Mouse (Mus musculus): ENCODE results near the gene Pdcl2.

The Pdcl2 gene

DNA sequence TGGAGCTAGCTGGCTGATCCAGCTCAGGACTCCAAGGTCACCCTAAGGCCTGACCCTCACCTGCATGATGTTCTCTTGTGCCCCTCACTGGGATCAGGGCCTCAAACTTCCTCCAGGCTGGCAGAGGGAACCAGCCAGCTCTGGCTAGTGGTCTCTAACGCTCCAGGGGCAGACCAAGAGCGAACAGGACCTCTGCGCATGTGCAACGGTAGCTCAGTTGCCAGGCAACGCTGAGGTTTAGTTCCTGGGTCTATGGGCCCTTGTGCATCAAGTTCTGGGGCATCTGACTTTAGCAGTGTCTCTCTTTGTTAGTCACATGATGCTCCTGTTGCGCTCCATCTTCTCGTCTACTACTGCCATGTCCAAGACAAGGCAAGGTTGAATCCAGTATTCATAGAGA is at the start of gene Pdcl2:
Gene Pdcl2, minus strand, starts transcription at position 204 of the 400 bp plus-strand sequence.
- TF ChIP-seq GATA4 (IDR thresholded peaks at IDR 0.05; ENCODE audit: insufficient replicate concordance, low read length) = no peak

- no peak for TF ChIP-seq GATA4 (IDR thresholded peaks at IDR 0.05; ENCODE audit: insufficient replicate concordance, low read length)
Measured at GRCm38 (mm10) chr5:76379216-76379615, 48.3 kb upstream of the Pdcl2 start.

DNA sequence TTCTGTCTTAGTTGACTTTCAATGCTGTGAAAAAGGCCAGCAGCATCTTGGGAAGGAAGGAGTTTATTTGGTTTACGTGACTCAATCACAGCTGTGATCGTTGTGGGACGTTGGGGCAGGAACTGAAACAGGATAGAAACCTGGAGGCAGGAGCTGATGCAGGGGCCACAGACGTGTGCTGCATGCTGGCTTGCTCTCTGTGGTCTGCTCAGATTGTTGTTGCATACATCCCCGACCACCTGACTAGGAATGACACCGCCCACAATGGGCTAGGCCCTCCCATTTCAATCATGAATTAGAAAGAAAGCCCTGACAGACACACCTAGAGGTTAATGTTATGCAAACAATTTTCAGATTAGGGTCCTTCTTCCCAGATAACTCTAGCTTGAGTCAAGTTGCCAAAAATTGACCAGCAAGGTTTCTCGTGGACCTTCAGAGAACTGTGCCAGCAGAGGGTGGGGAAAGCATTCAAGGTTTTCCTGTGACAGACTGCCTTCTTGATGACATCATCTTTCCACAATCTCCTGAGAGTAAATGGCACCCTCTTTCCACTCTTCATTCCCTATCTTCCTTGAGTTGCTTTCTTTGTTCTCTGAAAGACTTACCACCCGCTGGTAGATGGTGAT is 38.4 kb upstream of the Pdcl2 start:
- TF ChIP-seq GATA4 (IDR thresholded peaks at IDR 0.05; ENCODE audit: insufficient replicate concordance, low read length) = no peak

GRCm38 (mm10) chr5:76365406-76365805 is 34.5 kb upstream of the Pdcl2 start:
- no peak for TF ChIP-seq GATA4 (IDR thresholded peaks at IDR 0.05; ENCODE audit: insufficient replicate concordance, low read length)

DNA sequence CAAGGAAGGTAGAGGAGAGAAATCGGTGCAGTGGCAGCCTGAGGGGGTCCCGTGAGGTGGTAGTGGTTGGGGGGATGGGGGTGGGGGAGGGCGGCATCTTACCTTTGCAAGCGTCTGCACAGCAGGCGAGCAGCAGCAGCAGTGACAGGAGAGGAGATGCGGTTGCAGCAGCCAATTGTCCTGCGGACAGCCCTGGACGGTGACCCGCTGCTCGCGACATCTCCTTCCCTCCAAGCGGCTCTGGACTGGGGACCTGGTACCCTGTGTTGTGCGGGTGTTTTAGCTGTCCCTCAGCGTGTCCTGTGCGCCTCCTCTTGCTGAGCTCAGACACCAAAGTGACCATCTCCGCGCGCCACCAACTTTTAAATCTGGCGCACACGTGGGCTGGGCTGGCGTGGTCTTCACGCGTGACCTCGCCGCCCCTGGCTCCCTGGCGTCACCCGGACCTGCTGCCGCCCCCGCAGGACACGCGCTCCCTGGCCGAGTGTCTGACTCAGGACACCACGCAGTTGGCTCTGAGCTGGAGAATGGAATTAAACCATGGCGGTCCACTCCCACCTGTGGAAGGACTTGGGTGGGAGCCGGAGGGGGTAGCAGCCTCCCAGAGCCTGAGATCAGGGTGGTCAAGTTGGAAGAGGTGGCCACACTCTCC is 32.6 kb upstream of the Pdcl2 start, which contains the start of gene Nmu:
Gene Nmu, minus strand, starts transcription at position 336 of the 652 bp plus-strand sequence.
- TF ChIP-seq GATA4 (IDR thresholded peaks at IDR 0.05; ENCODE audit: insufficient replicate concordance, low read length) = no peak

GRCm38 (mm10) chr5:76360786-76361185 is 29.8 kb upstream of the Pdcl2 start:
- TF ChIP-seq GATA4 (IDR thresholded peaks at IDR 0.05; ENCODE audit: insufficient replicate concordance, low read length) = no peak

GRCm38 (mm10) chr5:76360057-76360456 is 29.1 kb upstream of the Pdcl2 start:
- no peak for TF ChIP-seq GATA4 (IDR thresholded peaks at IDR 0.05; ENCODE audit: insufficient replicate concordance, low read length)

DNA sequence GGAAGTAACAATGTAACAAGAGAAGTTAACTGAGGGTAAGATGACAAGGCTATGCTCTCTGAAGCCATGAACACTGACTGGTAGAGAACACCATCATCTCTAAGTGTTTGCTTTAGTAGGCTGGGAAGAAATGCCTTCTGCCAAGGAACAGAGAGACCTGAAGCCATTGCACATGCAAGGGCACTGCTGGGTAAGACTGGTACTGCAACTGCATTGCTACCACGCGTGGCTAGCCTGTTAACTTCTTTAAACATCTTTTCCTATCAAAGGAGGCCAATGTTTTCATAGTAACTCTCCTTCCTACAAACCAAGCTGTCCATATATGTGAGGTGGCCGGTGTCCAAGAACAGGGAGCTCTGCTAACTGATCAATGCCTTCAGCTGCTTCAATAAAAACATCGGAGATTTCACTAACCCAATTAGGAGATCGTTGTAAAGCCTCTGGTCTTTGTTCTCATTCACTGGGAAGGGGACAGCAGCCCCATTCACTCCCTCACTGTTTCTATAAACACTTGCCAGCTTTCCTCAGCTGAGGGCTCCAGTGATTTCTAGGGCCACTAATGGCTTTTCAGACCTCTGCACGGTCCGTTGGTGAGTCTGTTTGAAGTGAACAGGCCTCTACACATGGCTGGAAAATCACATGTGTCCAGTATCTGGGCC is 21.1 kb upstream of the Pdcl2 start:
- no peak for TF ChIP-seq GATA4 (IDR thresholded peaks at IDR 0.05; ENCODE audit: insufficient replicate concordance, low read length)

DNA sequence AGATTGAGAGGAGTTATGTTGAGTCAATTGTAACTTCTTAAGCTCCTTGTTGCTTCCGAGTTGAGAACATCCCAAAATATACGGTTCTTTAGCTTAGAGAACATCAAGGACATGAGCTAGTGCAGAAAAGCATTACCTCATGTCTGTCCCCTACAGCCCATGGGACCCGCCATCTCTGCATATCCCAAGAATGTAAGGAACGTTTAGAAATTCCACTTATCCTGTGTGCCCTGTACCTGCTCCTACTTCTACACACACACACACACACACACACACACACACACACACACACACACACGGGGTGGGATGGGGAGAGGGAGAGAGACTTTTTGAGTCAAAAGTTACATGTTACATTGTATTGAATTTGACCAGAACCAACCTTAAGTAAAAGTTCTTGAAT is 20.6 kb upstream of the Pdcl2 start:
- TF ChIP-seq GATA4 (IDR thresholded peaks at IDR 0.05; ENCODE audit: insufficient replicate concordance, low read length) = no peak

- TF ChIP-seq GATA4 (IDR thresholded peaks at IDR 0.05; ENCODE audit: insufficient replicate concordance, low read length) = no peak
Measured at GRCm38 (mm10) chr5:76346137-76346536, 15.2 kb upstream of the Pdcl2 start.

GRCm38 (mm10) chr5:76340931-76341330 is 10.0 kb upstream of the Pdcl2 start:
- no peak for TF ChIP-seq GATA4 (IDR thresholded peaks at IDR 0.05; ENCODE audit: insufficient replicate concordance, low read length)

DNA sequence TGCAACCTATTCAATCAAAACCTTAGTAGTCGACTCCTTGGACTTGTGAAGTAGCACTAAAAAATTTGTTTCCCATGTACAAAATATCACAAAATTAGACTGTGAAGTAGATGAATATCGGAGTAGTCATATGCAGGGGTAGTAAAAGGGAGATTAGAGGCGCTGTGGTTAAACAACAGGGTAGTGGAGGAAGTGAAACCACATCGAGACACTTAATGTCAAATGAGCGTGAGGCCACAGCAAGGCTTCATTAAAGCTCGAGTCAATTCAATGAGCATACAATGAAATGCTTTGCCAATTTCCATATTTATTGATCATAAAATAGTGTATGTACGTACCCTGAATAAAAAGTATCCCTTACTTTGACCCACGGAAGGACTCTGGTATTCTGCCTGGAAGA is 6.1 kb upstream of the Pdcl2 start:
- no peak for TF ChIP-seq GATA4 (IDR thresholded peaks at IDR 0.05; ENCODE audit: insufficient replicate concordance, low read length)

DNA sequence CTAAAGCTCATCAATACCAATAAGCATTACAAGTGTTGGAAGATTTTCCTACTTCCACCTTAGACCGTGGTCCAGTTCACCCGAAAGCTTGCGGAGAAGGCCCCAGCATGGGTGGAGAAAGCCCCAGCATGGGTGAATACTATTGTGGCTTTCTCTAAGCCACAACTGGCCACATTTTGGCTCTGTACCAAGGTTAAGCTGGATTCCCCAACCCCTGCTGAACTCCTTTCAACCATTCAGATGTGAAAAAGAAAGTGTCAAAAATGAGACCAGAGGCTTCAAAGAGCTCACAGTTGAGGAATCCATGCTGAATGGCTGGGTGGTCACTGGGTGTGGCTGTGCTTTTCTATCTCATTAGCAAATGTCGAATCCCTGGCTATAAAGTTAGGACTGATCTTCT is 2.9 kb upstream of the Pdcl2 start:
- TF ChIP-seq GATA4 (IDR thresholded peaks at IDR 0.05; ENCODE audit: insufficient replicate concordance, low read length) = no peak

- TF ChIP-seq GATA4 (IDR thresholded peaks at IDR 0.05; ENCODE audit: insufficient replicate concordance, low read length) = no peak
Measured at GRCm38 (mm10) chr5:76327296-76327695, 3.7 kb downstream of the Pdcl2 start.

DNA sequence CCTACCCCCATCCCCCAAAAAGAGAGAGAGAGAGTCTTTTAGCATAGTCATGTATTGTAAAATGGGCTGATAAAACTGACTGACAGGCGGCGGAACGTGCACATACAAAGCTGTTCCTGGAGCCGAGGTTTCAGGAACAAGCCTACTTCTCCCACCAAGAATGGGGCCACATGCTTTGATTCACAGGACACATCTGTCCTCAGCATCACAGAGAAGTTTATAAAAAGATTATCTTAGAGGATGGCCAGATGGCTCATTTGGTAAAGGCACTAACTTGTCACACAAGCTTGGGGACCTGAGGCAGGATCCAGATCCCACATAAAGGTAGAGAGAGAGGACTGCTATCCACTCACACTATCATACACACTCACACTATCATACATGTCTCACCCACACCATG is 5.8 kb downstream of the Pdcl2 start:
- TF ChIP-seq GATA4 (IDR thresholded peaks at IDR 0.05; ENCODE audit: insufficient replicate concordance, low read length) = no peak

All from liver, adult (tissue).